Mouse (Mus musculus) heart, postnatal 10 days (tissue): ENCODE data around the gene Golph3. TPM values are rescaled to one million over a fixed set of nuclear protein-coding genes. Genes with fewer than 3 reads are reported as not detected.
A peak's percentile ranks its signal among the peaks of the same experiment; 100 is the strongest.

Source experiments
- DNase-seq, 2 experiments: peaks; one replicate each; pipeline ENCODE4 v3.0.0; 2021
- intact Hi-C: fragments of 180-260 bp; cut with DNase I; formaldehyde crosslinking; loops from one replicate; pipeline ENCODE4 v1.15.1; 2025
- total RNA-seq, 2 experiments: library from RNA; stranded (reverse); gene quantifications; 2 replicates each; pipeline ENCODE4 v1.2.3; 2021

Golph3 gene
- total RNA-seq, 2 experiments from 2014 or later, result 87.3 to 98.4 TPM

GRCm38 (mm10) chr15:12315996-12316395 lies 5.3 kb upstream of the Golph3 start:
- DNase-seq, result no peak
- intact Hi-C loops, result no loop called here

DNA sequence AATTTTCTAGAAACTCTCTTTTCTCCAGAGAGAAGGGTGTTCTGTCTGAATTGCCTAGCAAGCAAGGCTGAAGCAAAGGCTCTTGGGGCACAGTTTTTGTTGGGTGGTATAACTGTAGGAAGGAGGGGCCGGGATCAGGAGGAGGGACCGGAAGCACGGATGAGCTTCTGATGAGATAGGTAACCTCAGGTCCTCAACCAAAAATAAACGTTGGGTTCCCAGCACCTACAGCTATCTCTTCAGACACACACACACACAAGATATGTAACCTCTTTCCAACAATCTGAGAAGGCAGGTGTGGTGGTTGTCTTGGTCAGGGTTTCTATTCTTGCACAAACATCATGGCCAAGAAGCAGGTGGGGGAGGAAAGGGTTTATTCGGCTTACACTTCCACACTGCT lies 4.0 kb upstream of the Golph3 start:
- intact Hi-C loops, result no loop called here

DNA sequence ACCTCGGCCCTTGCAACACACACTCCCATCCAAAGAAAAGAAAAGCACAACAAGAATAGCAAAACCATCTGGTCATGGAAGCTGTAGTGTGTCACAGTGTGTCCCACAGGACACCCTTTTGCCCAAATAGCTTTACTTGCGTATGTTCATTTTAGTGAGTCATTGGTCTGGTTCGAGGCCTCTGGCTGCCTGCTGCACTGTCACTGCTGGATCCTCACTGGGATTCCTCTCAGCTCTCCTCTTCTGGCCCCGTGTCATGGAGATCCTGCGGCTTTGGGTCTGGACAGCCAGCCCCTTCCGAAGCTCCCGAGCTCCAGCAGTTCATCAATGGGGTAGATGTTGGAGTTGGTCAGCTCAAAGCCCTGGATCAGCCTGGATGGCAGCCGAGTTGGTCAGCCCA lies 2.8 kb upstream of the Golph3 start:
- no peak for DNase-seq
- intact Hi-C loops, result no loop called here

More for the DNA sequence above, 4.0 kb upstream of the Golph3 start:
- DNase-seq, result no peak

GRCm38 (mm10) chr15:12319889-12320288 lies 1.4 kb upstream of the Golph3 start:
- intact Hi-C loops, result loop anchor here (2.0 kb wide), 1 partner anchor 115 kb away; the partner anchor contains the start of gene Mtmr12
- no peak for DNase-seq

DNA sequence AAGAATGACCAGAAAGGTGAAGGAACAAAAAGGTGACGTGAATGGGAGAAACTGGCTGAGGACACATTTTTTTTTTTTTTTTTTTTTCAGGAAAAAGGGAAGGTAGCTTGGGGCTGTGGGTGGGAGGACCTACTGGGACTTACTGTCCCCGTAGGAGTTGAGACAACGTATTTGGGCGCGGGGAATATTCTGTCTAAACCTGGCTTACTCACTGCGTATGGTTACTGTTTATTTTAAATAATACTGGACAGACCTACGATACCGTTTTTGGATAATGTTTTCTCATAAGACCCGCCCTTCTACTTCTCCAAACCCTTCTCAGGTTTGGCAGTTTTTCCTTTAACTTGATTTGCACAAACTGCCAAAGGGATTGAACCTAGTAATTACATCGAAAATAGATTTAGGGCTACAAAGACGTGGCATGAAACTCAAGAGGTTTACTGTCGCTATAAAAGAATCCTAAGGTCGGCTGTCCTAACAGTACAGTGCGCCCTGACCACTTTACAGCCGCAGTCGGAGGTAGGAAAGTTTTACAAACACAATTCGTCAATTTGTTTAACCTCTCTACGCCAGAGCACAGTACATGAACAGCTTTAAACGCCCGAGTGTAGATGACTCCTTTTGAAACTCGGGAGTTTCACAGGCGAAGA lies 684 bp upstream of the Golph3 start:
- no peak for DNase-seq
- intact Hi-C loops, result loop anchor here (2.0 kb wide), 1 partner anchor 116 kb away; the partner anchor contains the start of gene Mtmr12

- DNase-seq, result peak; percentile 60 to 66
- intact Hi-C loops, result loop anchor here (2.0 kb wide), 1 partner anchor 117 kb away; the partner anchor contains the start of gene Mtmr12
Measured at GRCm38 (mm10) chr15:12321788-12322621, 755 bp downstream of the Golph3 start, which contains the start of gene 1810049J17Rik. Gene 1810049J17Rik (minus strand): TSS chr15:12321899.

DNA sequence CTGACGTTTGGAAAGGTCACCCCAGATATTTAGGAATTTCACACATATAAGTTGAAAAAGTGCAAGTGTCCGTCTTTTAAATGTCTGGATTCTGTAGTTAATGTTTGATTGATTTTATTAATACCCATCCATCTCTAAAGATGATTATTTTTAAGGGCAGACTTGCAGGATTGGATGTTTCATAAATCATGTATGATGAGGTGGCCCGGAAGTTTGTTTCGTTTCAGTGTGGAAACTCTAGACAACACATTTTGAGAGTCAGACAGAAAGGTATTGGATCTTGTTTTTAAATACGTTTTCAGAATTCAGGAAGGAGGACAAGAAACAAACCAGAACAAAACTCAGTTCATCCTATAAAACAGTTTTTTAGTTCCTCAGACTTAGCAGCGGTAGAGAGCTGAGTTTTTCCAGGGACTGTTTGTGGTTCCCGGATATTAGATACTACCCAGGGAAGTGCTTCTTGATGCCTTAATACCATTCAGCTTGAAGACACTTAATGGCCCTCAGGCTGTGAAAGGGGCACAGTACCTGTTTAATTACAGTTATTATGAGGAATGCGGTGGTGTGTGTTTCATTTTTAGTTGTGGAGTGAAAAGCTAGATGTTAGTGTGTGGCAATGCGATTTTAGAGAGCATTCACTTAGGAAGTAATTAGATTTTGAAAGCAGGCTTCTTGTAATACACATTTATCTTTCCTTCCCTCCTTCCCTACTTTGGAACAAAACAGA lies 1.6 kb downstream of the Golph3 start:
- no peak for DNase-seq
- intact Hi-C loops, result no loop called here

GRCm38 (mm10) chr15:12324326-12324725 lies 3.1 kb downstream of the Golph3 start:
- DNase-seq, result no peak
- intact Hi-C loops, result no loop called here

GRCm38 (mm10) chr15:12330389-12330788 lies 9.1 kb downstream of the Golph3 start:
- DNase-seq, result no peak
- intact Hi-C loops, result no loop called here

DNA sequence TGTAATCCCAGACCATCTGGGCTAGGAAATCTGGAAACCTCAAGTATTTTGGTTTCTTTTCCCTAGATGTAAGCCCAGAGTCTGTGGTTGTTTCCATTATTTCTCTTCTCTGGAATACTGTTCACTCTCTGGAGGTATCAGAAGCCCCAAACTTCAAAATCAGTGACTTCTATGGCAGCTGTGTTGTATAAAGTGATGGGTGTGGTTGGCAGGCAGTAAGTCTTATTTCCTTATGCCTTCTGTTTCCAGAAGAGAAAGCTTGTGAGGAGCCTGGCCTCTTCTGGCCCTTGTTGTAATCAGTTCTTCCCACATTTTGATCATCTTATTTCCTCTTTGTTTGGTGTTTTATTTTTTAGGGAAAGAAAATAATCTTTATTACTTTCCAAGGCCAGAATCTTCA lies 9.6 kb downstream of the Golph3 start:
- intact Hi-C loops, result no loop called here
- DNase-seq, result peak in 1 of 2 experiments; percentile 28

- intact Hi-C loops, result no loop called here
- no peak for DNase-seq
Measured at GRCm38 (mm10) chr15:12331300-12331699, 10.1 kb downstream of the Golph3 start.

DNA sequence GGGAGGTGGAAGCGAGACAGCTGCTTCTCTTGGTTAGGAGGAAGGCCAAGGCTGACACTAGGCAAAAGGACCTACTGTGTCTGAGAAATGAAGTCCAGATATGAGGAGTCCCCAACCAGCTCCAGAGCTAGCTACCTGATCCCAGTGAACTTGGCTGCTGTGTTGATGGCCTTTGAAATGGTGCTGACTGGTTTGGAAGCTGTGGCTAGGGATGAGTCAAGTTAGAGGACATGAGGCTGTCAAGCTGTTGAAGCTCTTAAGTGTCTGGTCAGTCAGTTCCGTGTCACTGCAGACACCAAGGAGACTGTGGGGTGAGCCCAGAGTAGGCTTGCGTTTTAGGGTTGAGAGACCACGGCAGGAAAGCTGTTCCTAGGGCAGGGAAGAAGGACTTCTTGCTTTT lies 13.1 kb downstream of the Golph3 start:
- no peak for DNase-seq
- intact Hi-C loops, result no loop called here

DNA sequence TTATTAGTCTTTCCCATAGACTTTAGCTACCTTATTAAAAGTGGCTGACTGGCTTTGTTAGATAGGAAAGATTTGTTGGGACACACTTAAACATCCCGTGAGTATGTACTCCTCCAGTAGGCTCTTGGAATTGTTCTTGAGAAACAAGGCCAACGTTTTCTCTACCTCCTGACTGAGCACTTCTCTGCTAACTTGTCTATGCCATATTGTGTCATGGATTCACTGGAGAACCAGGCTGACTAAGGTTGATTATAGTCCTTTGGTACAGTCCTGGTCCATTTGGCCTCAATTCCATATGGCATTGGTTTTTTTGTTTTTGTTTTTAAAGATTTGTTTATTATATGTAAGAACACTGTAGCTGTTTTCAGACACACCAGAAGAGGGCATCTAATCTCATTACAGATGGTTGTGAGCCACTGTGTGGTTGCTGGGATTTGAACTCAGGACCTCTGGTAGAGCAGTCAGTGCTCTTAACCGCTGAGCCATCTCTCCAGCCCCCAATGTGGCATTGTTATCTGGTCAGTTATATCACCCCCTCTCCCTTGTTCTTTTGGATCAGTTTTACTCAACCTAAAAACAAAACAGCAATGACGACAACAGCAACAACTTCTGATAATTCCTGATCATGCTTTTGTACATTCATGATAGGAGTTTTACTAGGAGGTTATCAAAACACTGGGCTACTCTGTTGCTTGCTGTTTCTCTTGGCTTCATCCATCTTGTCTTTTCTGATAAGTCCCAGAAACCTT lies 16.0 kb downstream of the Golph3 start:
- DNase-seq, result no peak
- intact Hi-C loops, result no loop called here

- intact Hi-C loops, result no loop called here
- DNase-seq, result no peak
Measured at GRCm38 (mm10) chr15:12337779-12338137, 16.5 kb downstream of the Golph3 start.

DNA sequence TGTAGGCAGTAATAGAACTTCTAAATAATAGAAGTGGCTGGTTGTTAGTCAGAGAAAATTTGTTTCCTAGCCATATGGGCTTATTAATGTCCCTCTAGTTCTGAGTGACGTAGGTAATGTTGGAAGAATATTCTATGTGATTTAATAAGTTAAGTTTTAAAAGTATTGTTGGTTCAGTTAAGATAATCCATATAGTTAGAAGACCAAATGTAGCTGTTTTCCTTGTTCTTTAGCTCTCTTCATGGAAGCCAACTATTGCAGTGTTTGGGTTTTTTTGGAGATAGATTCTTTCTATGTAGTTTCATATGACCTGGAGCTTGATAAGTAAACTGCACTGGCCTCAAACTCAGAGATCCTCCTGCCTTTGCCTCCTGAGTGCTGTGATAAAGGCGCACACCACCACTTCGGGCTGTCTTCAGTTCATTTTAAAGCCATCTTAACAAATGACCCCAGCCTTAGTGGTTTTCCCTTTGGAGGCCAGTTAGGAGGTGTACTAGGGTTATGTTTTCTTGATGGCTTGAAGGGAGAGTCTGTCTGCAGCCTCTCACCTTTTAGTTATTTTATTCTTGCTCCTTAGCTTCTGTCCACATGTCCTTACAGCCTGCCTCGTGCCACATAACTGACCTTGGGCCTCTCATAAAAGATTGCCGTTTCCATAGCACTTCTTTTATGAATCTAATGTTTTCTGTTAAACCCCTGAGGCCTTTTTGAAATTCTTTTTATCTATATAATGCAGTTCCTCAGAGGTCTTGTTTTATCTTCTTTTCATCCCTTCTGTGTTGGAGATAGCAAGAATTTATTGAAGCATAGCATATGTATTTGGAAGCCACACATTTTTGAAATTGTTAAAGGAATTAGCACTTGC lies 19.5 kb downstream of the Golph3 start:
- DNase-seq, result no peak
- intact Hi-C loops, result loop anchor here (10.0 kb wide), 1 partner anchor 366 kb away; no protein-coding TSS in a partner anchor

- intact Hi-C loops, result loop anchor here (10.0 kb wide), 1 partner anchor 367 kb away; no protein-coding TSS in a partner anchor
- no peak for DNase-seq
Measured at GRCm38 (mm10) chr15:12341401-12341758, 20.1 kb downstream of the Golph3 start.

DNA sequence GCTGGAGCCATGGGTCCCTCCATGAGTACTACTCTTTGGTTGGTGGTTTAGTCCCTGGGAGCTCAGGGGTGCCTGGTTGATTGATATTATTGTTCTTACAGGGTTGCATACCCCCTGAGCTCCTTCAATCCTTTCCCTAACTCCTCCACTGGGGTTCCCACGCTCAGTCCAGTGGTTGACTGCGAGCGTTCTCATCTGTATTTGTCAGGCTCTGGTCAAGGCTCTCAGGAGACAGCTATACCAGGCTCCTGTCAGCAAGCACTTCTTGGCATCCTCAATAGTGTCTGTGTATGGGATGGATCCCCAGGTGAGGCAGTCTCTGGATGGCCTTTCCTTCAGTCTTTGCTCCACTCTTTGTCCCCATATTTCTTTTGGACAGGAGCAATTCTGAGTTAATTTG lies 25.7 kb downstream of the Golph3 start:
- no peak for DNase-seq
- intact Hi-C loops, result loop anchor here (10.0 kb wide), 1 partner anchor 372 kb away; no protein-coding TSS in a partner anchor

GRCm38 (mm10) chr15:12348950-12349349 lies 27.7 kb downstream of the Golph3 start:
- intact Hi-C loops, result loop anchor here (10.0 kb wide), 1 partner anchor 374 kb away; no protein-coding TSS in a partner anchor
- DNase-seq, result no peak

DNA sequence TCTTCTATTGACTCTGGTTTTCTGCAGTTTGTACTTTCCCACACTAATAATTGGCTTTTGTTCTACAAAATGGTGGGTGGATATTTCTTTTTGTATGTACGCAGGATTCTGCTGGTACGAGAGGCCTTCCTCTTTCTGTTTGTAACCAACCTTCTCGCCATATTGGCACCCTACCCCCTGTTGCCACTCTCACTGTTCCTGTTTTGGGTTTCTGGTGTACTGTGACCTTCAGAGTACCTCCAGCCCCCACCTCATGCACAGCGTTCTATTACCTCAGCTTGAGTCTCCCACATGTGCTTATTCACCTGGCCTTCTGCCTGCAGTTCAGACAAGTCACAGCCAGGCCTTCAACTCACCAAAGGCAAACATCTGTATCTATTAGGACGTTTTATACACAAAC lies 28.6 kb downstream of the Golph3 start:
- intact Hi-C loops, result loop anchor here (10.0 kb wide), 1 partner anchor 375 kb away; no protein-coding TSS in a partner anchor
- DNase-seq, result no peak
